Mouse (Mus musculus) MEL (cell line): ENCODE data around the gene Ascl2. TPM values are rescaled to one million over a fixed set of nuclear protein-coding genes. Genes with fewer than 3 reads are reported as not detected.

Experiments used
- DNase-seq: peaks from one replicate; pipeline ENCODE4 v3.0.0; 2011; ENCODE audit warnings: low read depth, low spot score
- H3K27ac ChIP-seq: 2 replicates; pipeline ENCODE4 v1.5.1; 2012; ENCODE audit warnings: low read depth, mild to moderate bottlenecking, control low read depth, low read length, moderate library complexity; ENCODE audit not compliant: control insufficient read depth
- H3K27me3 ChIP-seq, 2 experiments: fragments of 150-350 bp in 1 of 2; sonication (generic) in 1 of 2; 2 replicates each; pipeline ENCODE4 v1.6.1; 2012; ENCODE audit warnings: low read length in 2 of 2, mild to moderate bottlenecking in 2 of 2, improper control_type of control experiment in 1 of 2, moderate library complexity in 1 of 2; ENCODE audit not compliant: insufficient read depth in 2 of 2, control insufficient read depth in 1 of 2
- H3K36me3 ChIP-seq, 2 experiments: 2 replicates each; pipeline ENCODE4 v1.6.1; 2012 to 2014; ENCODE audit warnings: low read length in 2 of 2, improper control_type of control experiment in 1 of 2, inconsistent platforms in 1 of 2, mild to moderate bottlenecking in 1 of 2; ENCODE audit not compliant: insufficient read depth in 2 of 2, control insufficient read depth in 1 of 2
- H3K4me1 ChIP-seq, 2 experiments: fragments of 150-350 bp in 1 of 2; sonication (generic) in 1 of 2; 2 replicates each; pipeline ENCODE4 v1.6.1; 2012; ENCODE audit warnings: low read length in 2 of 2, improper control_type of control experiment in 1 of 2, mild to moderate bottlenecking in 1 of 2; ENCODE audit not compliant: insufficient read depth in 2 of 2, control insufficient read depth in 1 of 2
- H3K4me3 ChIP-seq, 2 experiments: fragments of 150-350 bp in 1 of 2; sonication (generic) in 1 of 2; 2 replicates each; pipeline ENCODE4 v1.5.1; 2012; ENCODE audit warnings: low read depth in 2 of 2, low read length in 2 of 2, mild to moderate bottlenecking in 2 of 2, moderate library complexity in 2 of 2, control low read depth in 1 of 2, improper control_type of control experiment in 1 of 2; ENCODE audit not compliant: control insufficient read depth in 1 of 2, insufficient read depth in 1 of 2
- H3K79me2 ChIP-seq: 2 replicates; pipeline ENCODE4 v1.6.1; 2012; ENCODE audit warnings: mild to moderate bottlenecking, low read length, moderate library complexity; ENCODE audit not compliant: control insufficient read depth, poor library complexity, insufficient read depth
- H3K9ac ChIP-seq: 2 replicates; pipeline ENCODE4 v1.6.1; 2012; ENCODE audit warnings: low read depth, mild to moderate bottlenecking, control low read depth, low read length, moderate library complexity; ENCODE audit not compliant: control insufficient read depth, poor library complexity, severe bottlenecking
- H3K9me3 ChIP-seq: fragments of 150-350 bp; sonication (generic); replicated peaks from 2 replicates; pipeline ENCODE4 v1.6.1; 2012; ENCODE audit warnings: mild to moderate bottlenecking, low read length, improper control_type of control experiment, moderate library complexity; ENCODE audit not compliant: insufficient read depth
- BHLHE40 ChIP-seq: IDR thresholded peaks from 2 replicates; pipeline ENCODE4 v1.6.1; 2012; ENCODE audit warnings: low read depth, mild to moderate bottlenecking, inconsistent platforms, low read length, improper control_type of control experiment, borderline replicate concordance
- CHD1 ChIP-seq: IDR thresholded peaks from 2 replicates; pipeline ENCODE4 v1.6.1; 2012; ENCODE audit warnings: low read depth, mild to moderate bottlenecking, inconsistent platforms, low read length, improper control_type of control experiment
- CTCF ChIP-seq, 3 experiments: IDR thresholded peaks in 2 of 3; conservative IDR thresholded peaks in 1 of 3; 2 replicates each; pipeline ENCODE4 v1.5.1; 2011 to 2012; ENCODE audit warnings: low read length in 3 of 3, low read depth in 2 of 3, mild to moderate bottlenecking in 2 of 3, improper control_type of control experiment in 1 of 3, inconsistent platforms in 1 of 3, mixed read lengths in 1 of 3, moderate library complexity in 1 of 3; ENCODE audit not compliant: control insufficient read depth in 1 of 3, insufficient read depth in 1 of 3, poor library complexity in 1 of 3, severe bottlenecking in 1 of 3
- E2F4 ChIP-seq: IDR thresholded peaks from 2 replicates; pipeline ENCODE4 v1.6.1; 2011; ENCODE audit warnings: low read depth, low read length, improper control_type of control experiment, borderline replicate concordance
- EP300 ChIP-seq, 2 experiments: IDR thresholded peaks; 2 replicates each; pipeline ENCODE4 v1.6.1; 2011; ENCODE audit warnings: improper control_type of control experiment in 2 of 2, low read length in 2 of 2, low read depth in 1 of 2, mild to moderate bottlenecking in 1 of 2
- ETS1 ChIP-seq: IDR thresholded peaks from 2 replicates; pipeline ENCODE4 v1.6.1; 2012; ENCODE audit warnings: low read depth, mild to moderate bottlenecking, inconsistent platforms, low read length, improper control_type of control experiment, moderate library complexity
- GABPA ChIP-seq: IDR thresholded peaks from 2 replicates; pipeline ENCODE4 v1.6.1; 2012; ENCODE audit warnings: low read depth, mild to moderate bottlenecking, inconsistent platforms, low read length, improper control_type of control experiment, moderate library complexity
- GATA1 ChIP-seq: IDR thresholded peaks from 2 replicates; pipeline ENCODE4 v1.6.1; 2011; ENCODE audit warnings: low read depth, low read length, improper control_type of control experiment
- JUND ChIP-seq: IDR thresholded peaks from 2 replicates; pipeline ENCODE4 v1.6.1; 2011; ENCODE audit warnings: low read depth, mild to moderate bottlenecking, improper control_type of control experiment, low read length
- KAT2A ChIP-seq: conservative IDR thresholded peaks from 2 replicates; pipeline ENCODE4 v1.6.1; 2012; ENCODE audit warnings: low read depth, low read length, improper control_type of control experiment, inconsistent platforms
- MAZ ChIP-seq: IDR thresholded peaks from 2 replicates; pipeline ENCODE4 v1.6.1; 2012; ENCODE audit warnings: low read depth, mild to moderate bottlenecking, inconsistent platforms, low read length, improper control_type of control experiment
- MXI1 ChIP-seq: IDR thresholded peaks from 2 replicates; pipeline ENCODE4 v1.6.1; 2011; ENCODE audit warnings: mild to moderate bottlenecking, low read depth, low read length, improper control_type of control experiment
- MYC ChIP-seq: IDR thresholded peaks from 2 replicates; pipeline ENCODE4 v1.6.1; 2011; ENCODE audit warnings: low read depth, mild to moderate bottlenecking, low read length, improper control_type of control experiment, moderate library complexity
- RCOR1 ChIP-seq: IDR thresholded peaks from 2 replicates; pipeline ENCODE4 v1.6.1; 2012; ENCODE audit warnings: low read depth, mild to moderate bottlenecking, inconsistent platforms, low read length, improper control_type of control experiment
- SIN3A ChIP-seq: IDR thresholded peaks from 2 replicates; pipeline ENCODE4 v1.6.1; 2012; ENCODE audit warnings: low read length, improper control_type of control experiment, inconsistent platforms
- SMC3 ChIP-seq: IDR thresholded peaks from 2 replicates; pipeline ENCODE4 v1.6.1; 2011; ENCODE audit warnings: low read depth, low read length, improper control_type of control experiment
- TCF12 ChIP-seq: IDR thresholded peaks from 2 replicates; pipeline ENCODE4 v1.6.1; 2014; ENCODE audit warnings: low read depth, mild to moderate bottlenecking, inconsistent platforms, low read length, improper control_type of control experiment, moderate library complexity
- UBTF ChIP-seq: IDR thresholded peaks from 2 replicates; pipeline ENCODE4 v1.6.1; 2012; ENCODE audit warnings: low read depth, mild to moderate bottlenecking, inconsistent platforms, low read length, improper control_type of control experiment, moderate library complexity, borderline replicate concordance; ENCODE audit not compliant: insufficient read depth
- USF1 ChIP-seq: IDR thresholded peaks from 2 replicates; pipeline ENCODE4 v1.6.1; 2014; ENCODE audit warnings: low read depth, mild to moderate bottlenecking, inconsistent platforms, low read length, improper control_type of control experiment, moderate library complexity
- USF2 ChIP-seq, 2 experiments: IDR thresholded peaks; 2 replicates each; pipeline ENCODE4 v1.6.1; 2011 to 2012; ENCODE audit warnings: improper control_type of control experiment in 2 of 2, low read length in 2 of 2, borderline replicate concordance in 1 of 2, inconsistent platforms in 1 of 2, low read depth in 1 of 2, mild to moderate bottlenecking in 1 of 2; ENCODE audit not compliant: insufficient read depth in 1 of 2
- ZKSCAN1 ChIP-seq: IDR thresholded peaks from 2 replicates; pipeline ENCODE4 v1.6.1; 2012; ENCODE audit warnings: low read depth, mild to moderate bottlenecking, inconsistent platforms, low read length, improper control_type of control experiment, moderate library complexity
- ZNF384 ChIP-seq: IDR thresholded peaks from 2 replicates; pipeline ENCODE4 v1.6.1; 2012; ENCODE audit warnings: low read depth, mild to moderate bottlenecking, inconsistent platforms, low read length, improper control_type of control experiment
- polyA plus RNA-seq, 2 experiments: library from polyadenylated mRNA; stranded (reverse) in 1 of 2; unstranded in 1 of 2; fragments of >175 nt in 1 of 2; fragments of >200 nt in 1 of 2; gene quantifications; 2 replicates each; pipeline versions ENCODE4 v1.2.1 to v1.2.4; 2012; ENCODE audit warnings: low replicate concordance in 2 of 2, low read depth in 1 of 2; ENCODE audit not compliant: insufficient read length in 2 of 2, insufficient read depth in 1 of 2, missing spikeins in 1 of 2
- total RNA-seq: library from RNA; depleted of rRNA; stranded (reverse); fragments of 300-350 nt; gene quantifications from 2 replicates; pipeline ENCODE4 v1.2.3, GENCODE M21; 2012

Gene Ascl2
- total and polyA plus RNA-seq, 3 experiments = not detected

- H3K27me3 ChIP-seq = no peaks in the 10 kb centered on the region
- TF ChIP-seq USF2 (IDR thresholded peaks at IDR 0.05; ENCODE audit: borderline replicate concordance in 1 of 2, insufficient read depth in 1 of 2, low read depth in 1 of 2, low read length in 2 of 2) (no peak), GABPA (no peak), MYC (no peak), CHD1 (no peak), MXI1 (no peak), EP300 (IDR thresholded peaks at IDR 0.05; ENCODE audit: low read depth in 1 of 2, low read length in 2 of 2) (no peak), UBTF (no peak), ZKSCAN1 (no peak), BHLHE40 (no peak), USF1 (no peak), TCF12 (no peak), ZNF384 (no peak), MAZ (no peak), KAT2A (no peak), SMC3 (no peak), E2F4 (no peak), SIN3A (no peak), ETS1 (no peak)
- no peaks in the 10 kb centered on the region for H3K9me3 ChIP-seq
- H3K79me2 ChIP-seq = no peaks in the 10 kb centered on the region
- no peak overlapping the region for H3K27ac ChIP-seq
- no peak for DNase-seq
- H3K4me3 ChIP-seq = no peak overlapping the region
- peaks cover 0 to 13% of the 10 kb centered on the region in 2 experiments; a peak in 2 of 4 replicates for H3K36me3 ChIP-seq
- peaks cover 15 to 16% of the 10 kb centered on the region in 2 experiments for H3K4me1 ChIP-seq
- H3K9ac ChIP-seq = no peak overlapping the region
These were observed 25.9 kb upstream of the Ascl2 start for GRCm38 (mm10) chr7:142995004-142995403.

GRCm38 (mm10) chr7:142987718-142988117 is 18.7 kb upstream of the Ascl2 start:
- peak; percentile 83; the same call in 1 of the 2 replicates for TF ChIP-seq BHLHE40
- TF ChIP-seq JUND = no peak
- 0 out of 2 replicates have a peak, but pooled peaks have one; percentile 61 for TF ChIP-seq MAZ
- 0 out of 2 replicates have a peak, but pooled peaks have one; percentile 41 for TF ChIP-seq USF1
- 0 out of 2 replicates have a peak, but pooled peaks have one; percentile 7 for TF ChIP-seq MYC
- no peak for TF ChIP-seq USF2 (IDR thresholded peaks at IDR 0.05; ENCODE audit: borderline replicate concordance in 1 of 2, insufficient read depth in 1 of 2, low read depth in 1 of 2, low read length in 2 of 2)
- TF ChIP-seq GATA1 = peak; percentile 52
- TF ChIP-seq CTCF (IDR thresholded peaks at IDR 0.05 in 2 of 3, conservative IDR thresholded peaks at IDR 0.05 in 1 of 3; ENCODE audit: control insufficient read depth in 1 of 3, insufficient read depth in 1 of 3, low read depth in 2 of 3, low read length in 3 of 3, poor library complexity in 1 of 3, severe bottlenecking in 1 of 3) = no peak
- peak; percentile 40 to 54; a peak in 3 of 4 replicates for TF ChIP-seq EP300 (IDR thresholded peaks at IDR 0.05; ENCODE audit: low read depth in 1 of 2, low read length in 2 of 2)
- peak; percentile 32; the same call in 1 of the 2 replicates for TF ChIP-seq RCOR1
- TF ChIP-seq ETS1 = peak; percentile 44; the same call in 1 of the 2 replicates

More at GRCm38 (mm10) chr7:142987718-142988117, 18.7 kb upstream of the Ascl2 start:
- no peak overlapping the region for H3K4me3 ChIP-seq
- H3K27me3 ChIP-seq = peaks cover 0 to 2% of the 10 kb centered on the region in 2 experiments; a peak in 1 of 4 replicates
- H3K9ac ChIP-seq = no peak overlapping the region
- H3K4me1 ChIP-seq = peaks cover 0 to 6% of the 10 kb centered on the region in 2 experiments; a peak in 2 of 4 replicates
- peak; percentile 19 for DNase-seq
- H3K27ac ChIP-seq = no peak overlapping the region
- H3K79me2 ChIP-seq = no peaks in the 10 kb centered on the region
- H3K9me3 ChIP-seq = no peaks in the 10 kb centered on the region
- H3K36me3 ChIP-seq = no peaks in the 10 kb centered on the region
